Mouse (Mus musculus): ENCODE results near the gene H1foo.

Gene H1foo

DNA sequence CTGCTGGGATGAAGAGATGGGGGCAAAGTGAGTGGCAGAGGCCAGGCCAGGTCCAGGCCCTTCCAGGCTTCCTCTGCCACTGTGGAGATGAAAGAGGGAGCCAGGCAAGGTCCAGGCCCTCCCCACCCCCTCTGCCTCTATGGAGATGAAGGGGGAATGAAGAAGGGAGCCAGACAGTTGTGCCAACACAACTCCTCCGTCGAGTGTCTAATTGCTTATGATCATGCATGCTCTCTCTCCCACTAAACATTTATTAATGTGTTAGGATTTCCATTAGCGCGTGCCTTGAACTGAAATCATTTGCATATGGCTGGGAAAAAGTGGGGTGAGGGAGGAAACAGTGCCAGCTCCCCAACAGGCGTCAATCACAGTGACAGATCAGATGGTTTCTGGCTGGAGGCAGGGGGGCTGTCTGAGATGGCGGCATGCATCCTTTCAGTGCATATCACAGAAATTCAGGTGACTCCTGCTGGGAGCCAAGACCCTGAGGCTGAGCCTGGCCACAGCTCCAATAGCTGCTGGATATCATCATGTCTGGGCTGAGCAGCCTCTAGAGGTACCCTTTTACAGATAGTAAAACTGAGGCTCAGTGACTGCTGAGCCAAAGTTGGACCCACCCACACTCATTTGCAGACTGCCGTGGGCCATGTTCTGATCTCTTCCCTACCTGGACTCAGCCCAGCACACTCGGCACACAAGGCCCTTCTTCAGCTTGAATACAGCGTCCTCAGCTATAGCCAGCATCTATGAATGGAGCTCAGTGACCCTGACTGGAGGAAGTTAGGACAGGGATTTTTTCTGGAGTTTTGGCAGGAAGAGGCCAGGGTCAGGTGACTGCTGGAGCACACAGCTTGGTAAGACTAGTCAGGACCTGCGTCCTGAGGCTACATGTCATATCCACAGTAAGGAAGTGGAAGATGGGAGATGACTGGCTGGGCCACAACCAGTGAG is 17.2 kb upstream of the H1foo start:
- DNase-seq (ENCODE audit: low spot score): no peak

DNA sequence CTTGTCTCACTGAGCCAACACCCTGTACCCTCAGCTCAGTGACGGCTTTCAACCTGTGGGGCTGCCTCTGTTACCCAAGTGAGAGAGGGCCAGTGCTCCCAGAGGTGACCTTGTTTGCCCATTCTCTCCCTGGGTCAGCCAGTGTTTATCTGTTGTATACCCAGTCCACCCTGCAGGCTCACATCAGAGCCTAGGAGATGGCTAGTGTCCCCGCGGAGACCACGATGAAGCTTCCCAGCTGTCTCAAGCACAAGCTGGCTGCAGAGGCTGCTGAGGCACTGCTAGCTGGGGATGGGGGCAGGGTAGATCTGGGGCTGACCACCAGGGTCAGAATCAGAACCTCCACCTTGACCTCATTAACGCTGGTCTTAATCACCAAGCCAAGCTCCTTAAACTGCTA is 14.7 kb upstream of the H1foo start:
- DNase-seq (ENCODE audit: low spot score): no peak

DNA sequence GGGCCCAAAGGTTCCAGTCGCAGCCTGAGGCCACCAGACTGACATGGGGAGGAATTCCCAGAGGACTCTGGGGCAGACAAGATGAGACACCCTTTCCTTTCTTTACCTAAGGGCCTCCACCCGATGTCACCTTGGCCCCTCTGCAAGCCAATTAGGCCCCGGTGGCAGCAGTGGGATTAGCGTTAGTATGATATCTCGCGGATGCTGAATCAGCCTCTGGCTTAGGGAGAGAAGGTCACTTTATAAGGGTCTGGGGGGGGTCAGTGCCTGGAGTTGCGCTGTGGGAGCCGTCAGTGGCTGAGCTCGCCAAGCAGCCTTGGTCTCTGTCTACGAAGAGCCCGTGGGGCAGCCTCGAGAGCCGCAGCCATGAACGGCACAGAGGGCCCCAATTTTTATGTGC is 13.1 kb upstream of the H1foo start, which contains the start of gene Rho:
Rho (plus strand) TSS at position 110 of the 400 bp plus-strand sequence.
- DNase-seq (ENCODE audit: low spot score): no peak

DNA sequence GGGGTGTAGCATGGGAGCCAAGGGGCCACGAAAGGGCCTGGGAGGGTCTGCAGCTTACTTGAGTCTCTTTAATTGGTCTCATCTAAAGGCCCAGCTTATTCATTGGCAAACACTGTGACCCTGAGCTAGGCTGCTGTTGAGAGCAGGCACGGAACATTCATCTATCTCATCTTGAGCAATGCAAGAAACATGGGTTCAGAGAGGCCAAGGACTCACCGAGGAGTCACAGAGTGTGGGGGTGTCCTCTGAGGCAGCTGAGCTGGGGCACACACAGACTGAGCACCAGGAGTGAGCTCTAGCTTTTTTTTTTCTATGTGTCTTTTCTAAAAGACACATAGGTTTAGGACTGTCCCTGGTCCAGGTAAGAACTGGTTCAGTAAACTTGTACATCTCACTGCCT is 12.3 kb upstream of the H1foo start:
- DNase-seq (ENCODE audit: low spot score): no peak

DNA sequence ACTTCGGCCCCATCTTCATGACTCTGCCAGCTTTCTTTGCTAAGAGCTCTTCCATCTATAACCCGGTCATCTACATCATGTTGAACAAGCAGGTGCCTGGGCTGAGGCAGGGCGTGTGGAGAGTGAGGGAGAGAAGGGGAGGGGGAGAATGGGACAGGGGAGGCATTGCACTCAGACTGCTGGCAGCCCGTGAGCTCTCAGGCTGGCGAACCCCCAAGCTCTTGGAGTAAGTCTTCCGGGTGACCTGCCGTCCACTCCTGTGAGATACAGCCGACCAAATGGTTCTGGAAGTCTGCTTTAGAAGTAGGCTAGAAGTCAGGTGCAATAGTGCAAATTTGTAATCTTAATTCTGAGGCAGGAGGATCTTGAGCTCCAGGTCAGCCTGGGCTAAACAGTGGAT is 9.2 kb upstream of the H1foo start:
- DNase-seq (ENCODE audit: low spot score): no peak

DNA sequence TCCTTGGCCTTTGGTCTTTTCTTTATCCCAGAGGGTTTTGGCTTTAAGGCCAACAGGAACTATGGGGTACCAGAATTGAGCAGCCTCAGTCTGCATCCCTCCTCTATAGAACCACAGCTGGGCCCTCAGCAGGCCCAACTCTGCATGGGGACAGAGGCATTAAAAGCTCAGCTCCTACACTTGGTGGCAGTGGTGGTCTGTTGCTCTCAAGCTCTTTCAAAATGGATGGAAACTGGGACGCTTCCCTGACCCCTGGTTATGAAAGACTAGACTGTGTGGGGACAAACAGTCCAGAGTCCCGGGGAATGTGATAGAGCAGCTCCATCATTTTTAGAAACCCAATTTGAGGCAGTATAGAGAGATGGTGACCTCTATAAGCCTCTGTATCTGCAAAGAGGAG is 6.7 kb upstream of the H1foo start:
- DNase-seq (ENCODE audit: low spot score): no peak

DNA sequence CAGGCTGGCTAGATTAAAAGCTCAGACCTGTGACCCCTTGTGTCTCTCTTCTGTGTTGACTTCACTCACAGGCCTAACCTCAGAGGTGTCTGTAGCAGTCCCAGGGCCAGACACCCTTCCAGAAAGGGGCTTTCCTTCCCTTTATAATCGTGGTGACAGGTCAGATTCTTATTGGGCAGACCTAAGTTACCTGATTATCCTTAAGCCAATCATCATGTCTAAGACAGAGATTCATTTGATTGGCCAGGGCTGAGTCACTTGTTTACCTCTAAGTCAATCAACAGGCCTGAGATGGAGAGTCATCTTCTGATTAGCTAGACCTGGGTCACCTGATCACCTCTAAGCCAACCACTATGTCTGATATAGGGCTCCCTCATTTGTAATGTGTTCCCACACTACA is 5.9 kb upstream of the H1foo start:
- DNase-seq (ENCODE audit: low spot score): no peak

DNA sequence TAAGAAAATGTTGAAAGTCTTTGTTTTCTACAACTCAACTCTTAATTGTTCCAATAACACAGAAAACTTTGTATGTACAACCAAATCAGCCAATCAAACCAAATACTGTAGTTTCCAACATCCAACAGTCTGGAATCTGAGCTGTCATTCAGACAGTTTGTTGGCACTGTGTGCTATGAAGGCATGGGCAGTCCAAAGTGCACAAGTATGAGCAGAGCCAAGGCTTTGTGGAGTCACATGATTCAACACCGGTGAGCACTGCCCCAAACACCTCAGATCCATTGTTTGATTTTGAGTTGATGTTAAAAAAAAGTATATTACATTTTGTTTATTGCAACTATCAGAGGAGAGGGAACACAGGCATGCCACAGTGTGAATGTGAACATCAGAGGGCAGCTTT is 4.1 kb upstream of the H1foo start:
- no peak for DNase-seq (ENCODE audit: low spot score)

DNA sequence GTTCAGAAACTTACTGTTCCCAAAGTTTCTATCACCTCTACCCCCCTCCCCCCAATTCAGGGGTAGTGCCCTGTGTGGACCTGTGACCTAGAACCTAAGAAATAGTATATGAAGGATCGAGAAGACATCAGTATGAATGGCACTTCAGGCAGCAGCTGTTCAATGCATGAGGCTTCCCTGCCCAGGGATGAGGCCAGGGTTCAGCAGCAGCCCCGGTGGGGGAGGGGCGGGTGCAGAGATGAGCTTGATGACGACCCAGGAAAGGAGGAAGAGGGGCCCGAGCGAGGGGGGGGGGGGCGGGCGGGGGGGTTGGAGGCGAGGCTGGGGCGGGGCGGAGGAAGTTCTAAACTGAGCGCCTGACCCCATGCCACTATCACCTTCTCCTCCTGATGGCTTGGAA is 3.6 kb upstream of the H1foo start:
- DNase-seq (ENCODE audit: low spot score): no peak

DNA sequence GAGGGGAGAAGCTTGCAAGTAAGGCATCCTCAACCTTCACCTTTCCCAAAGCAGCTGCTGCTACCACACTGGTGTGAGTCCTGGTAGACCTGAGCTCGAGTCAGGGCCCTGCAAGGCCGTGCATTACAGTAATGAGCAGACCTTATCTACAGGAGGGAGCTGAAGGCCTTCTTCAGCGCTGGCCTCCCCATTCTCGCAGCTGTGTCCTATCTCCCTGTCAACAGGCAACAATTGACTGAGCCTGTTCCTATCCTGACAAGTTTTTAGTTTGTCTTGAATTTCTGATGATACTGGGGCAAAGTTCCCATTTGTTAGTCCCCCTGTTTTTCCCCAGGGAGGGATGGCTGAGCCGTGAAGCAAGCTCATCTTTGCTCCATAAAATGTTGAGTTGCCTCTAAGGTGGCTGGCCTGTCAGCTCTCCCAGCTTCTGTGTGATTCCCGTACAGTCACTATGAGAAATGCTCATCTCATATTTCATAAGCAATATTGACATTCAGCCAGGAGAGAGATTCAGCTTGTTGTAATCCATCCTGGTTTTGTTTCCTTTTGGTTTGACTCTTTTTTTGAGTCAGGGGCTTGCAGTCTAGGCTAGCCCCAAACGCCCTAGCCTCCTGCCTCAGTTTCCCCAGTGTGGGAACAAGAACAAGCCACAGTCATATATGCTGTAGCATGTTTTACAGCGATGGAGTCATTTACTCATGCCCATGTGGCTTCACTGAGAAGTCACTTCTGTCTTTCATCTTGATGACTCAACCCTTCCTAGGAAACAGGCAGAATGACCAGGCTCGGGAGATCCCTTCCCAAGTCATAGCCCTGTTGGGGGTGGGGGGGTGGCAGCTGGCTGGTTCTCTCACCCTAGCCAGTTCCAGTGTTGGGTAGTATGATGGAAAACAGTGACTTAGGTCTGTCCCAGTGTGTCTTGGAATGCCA is 975 bp upstream of the H1foo start:
- no peak for DNase-seq (ENCODE audit: low spot score)

DNA sequence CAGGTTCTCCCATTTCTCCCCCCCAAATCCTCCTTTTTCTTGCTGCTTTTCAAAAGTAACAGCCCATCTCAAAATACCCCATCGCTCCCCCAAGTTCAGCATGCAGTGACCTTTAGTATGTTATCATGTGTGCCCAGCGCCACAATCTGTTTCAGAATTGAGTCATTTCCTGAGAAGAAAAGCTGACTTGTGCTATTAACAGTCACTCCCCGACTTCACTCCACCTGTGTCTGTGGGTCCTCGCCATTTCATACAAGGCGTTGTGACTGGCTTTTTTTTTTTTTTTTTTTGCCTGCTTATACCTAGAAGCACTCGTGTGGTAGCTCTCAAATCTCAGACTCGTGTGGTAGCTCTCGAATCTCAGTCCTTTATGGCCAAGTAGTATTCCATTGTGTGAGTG is 895 bp downstream of the H1foo start:
- no peak for DNase-seq (ENCODE audit: low spot score)

DNA sequence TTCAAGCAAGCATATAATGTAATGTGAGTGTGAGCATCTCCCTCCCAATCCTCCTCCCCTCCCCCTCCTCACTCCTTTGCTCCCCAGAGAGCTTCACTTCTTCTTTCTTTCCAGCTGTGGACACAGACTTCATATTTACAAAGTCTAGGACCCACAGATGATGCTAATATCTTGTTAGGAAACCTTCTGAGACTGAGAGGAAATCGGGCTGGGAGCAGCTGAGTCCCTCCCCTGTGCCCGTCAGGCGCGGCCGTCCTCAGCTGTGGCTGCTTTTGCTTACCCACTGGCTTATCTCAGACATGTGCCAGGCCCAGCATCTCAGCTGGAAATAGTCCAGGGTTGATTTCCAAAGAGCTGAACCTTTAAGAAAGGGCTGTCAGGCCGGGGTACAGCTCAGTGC is 1.7 kb downstream of the H1foo start:
- DNase-seq (ENCODE audit: low spot score): no peak

DNA sequence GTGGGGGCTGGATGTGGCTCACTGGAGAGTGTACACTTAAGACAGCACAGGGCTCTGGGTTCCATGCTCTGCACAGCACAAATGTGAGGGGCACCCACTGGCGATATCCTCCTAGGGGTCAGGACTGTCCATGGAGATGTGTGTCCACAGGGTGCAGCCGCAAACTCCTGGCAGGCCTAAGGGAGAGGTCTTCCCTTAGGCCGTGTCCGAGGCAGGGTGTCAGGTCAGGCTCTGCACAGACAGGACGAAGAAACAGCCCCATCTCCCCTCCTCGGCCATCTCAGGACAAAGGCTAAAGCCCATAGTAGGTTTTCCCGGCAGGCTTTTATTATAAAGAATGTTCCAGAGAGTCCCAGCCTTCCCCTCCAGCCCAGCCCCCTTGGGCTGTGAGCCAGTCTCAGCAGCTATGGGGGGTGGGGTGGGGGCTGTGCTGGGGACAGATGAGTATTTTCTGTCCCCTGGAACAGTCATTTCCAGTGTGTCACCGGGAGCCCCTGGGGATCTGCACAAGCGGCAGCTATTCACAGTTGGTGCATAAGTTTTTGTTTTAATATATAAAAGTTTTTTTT is 9.9 kb downstream of the H1foo start:
- DNase-seq (ENCODE audit: low spot score): no peak

DNA sequence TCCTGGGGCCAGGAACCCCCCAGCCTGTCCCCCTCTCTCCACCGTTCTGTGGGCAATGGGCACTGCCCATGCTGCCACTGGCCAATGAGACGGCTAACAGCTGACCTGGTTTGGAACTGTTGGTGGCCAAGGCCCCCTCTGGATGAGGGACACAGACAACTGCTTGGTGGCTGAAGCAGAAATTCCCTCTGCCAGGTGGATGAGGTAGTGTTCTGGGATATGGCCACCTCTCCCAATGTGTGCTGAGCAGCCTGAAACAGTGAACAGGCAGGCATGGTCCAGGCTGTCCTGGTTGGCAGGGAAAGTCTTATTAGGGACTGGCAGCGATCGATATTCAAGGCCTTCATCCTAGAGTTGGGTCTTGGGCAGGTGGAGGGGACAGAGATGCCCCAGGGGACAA is 10.4 kb downstream of the H1foo start:
- no peak for DNase-seq (ENCODE audit: low spot score)

DNA sequence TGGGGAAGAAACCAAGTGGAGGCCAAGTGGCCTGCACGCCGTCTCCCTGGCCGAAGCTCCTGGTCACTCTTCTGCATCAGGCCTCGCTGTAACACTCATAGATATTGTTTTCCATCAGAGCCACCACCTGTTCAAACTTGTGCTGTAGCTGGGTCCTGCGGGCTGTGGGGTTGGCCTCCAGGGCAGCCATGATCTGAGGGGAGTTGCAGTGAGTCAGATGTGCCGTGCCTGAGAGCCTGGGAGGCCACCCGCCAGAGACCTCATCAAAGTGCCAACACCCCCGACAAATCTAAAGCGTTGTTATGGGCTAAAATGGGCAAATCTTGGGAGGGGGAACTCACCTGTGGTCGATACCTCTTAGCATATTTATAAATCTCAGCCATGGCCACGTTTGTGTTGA is 10.9 kb downstream of the H1foo start:
- DNase-seq (ENCODE audit: low spot score): no peak

DNA sequence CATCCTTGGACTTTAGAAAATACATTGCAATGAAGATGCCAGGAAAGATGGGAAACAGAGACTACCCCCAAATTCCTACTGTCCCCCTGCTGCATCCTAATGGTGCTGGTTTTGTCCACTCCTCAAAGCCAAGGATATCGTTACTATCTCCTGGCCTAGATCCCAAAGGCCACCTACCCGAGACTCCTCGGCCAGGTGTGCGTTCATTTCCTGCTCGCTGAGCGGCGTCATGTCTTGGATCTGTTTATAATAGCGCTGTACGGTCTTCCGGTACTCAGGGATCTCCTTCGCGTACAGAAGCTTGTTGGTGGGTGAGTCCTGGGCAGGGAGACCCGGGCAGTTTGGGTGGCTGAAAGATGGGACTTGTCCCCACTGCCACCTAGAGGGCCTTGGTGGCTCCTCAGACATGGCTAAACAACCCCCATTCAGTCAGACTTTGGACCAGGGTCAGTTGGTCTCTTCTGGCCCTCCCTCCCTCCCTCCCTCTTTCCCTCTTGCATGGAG is 11.7 kb downstream of the H1foo start:
- DNase-seq (ENCODE audit: low spot score): no peak

DNA sequence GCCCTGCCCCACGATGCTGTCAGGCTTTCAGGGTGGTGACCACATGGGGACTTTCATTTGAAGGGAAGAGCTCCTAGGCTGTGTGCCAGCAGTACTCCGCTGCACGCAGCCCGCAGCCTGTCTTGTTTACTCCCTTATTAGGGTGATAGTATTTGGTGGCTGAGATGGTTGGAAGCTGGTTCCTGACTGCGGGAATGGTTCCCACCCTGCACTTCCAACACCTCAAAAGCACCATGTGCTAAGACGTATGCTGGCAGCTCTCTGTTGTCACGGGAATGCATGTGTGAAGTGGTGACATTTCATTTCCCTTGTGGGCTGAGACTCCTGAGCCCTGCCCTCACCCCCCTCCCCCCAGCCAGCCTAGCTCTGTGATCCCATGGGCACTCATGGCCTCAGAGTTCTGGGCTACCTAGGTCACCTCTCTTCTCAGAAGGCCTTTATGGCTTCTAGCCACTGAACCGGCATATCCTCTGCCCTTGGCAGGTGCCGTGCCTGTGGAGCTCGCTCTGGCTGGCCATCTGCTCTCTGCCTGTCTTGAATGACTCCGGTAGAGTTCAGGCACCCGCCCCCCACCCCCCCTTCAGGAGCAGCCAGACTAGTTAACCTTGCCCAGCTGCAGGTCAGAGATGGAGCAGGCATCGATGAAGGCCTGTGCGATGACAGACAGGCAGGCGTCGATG is 12.3 kb downstream of the H1foo start:
- no peak for DNase-seq (ENCODE audit: low spot score)

DNA sequence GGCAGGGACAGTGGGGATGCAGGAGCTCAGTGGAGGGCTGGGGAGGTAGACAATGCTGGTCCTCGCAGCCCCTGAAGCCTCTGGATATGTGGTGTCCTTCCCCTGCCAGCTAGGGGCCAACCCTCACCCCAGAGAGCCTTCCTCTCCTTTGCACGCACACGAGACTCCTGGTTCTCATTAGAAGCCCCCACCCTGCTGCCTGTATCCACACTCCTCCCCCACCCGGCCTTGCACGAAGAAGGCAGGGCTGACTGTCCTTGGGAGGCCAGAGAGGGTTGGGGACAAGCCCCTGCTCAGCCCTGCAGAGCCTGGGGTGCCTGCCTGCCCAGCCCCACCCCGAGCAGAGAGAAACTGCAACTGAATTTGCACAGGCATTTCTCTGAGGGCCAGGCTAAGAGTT is 12.9 kb downstream of the H1foo start:
- DNase-seq (ENCODE audit: low spot score): no peak

DNA sequence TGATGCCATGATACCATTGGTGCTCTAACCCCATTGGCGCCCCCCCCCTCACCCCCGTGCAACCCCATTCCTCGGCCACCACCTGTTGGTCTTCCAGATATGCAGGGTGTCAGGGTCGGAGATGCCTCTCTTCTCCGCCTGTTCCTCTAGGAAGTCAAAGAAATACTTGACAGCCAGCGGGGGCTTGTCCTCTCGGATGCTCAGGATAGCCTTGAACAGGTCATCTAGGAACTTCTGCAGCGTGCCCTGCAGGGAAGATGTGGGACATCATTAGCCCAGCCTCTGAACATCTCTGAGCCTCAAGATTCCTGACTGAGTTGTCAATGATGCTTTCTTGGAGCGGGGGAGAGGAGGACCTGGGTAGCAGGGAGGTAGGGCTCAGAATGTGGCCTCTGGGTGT is 13.7 kb downstream of the H1foo start:
- no peak for DNase-seq (ENCODE audit: low spot score)

DNA sequence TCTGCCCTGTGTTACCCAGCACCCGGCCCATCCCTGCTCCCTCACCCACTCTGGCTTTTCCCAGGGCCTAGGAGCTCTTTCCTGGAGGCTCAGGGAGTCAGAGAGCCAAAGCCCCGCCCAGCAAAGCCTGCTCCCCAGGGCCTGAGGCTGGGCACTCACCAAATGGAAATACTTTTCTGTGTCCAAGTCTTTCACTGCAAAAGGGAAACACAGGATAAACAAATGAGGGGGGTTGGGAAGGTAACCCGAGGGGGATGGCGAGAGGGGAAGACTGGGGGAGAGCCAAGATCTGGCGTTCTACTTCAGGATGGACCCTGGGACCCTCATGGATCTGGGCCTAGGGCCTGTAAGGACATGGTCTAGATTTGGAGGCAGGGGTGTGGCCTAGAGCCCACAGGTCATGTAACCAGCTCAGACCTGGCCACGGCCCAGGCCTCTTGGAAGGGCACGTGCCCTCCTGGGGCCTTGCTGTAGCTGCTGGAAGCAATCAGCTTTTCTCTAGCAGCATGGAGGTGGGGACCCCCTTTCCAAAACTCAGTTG is 14.5 kb downstream of the H1foo start:
- peak; percentile 66 for DNase-seq (ENCODE audit: low spot score)

DNA sequence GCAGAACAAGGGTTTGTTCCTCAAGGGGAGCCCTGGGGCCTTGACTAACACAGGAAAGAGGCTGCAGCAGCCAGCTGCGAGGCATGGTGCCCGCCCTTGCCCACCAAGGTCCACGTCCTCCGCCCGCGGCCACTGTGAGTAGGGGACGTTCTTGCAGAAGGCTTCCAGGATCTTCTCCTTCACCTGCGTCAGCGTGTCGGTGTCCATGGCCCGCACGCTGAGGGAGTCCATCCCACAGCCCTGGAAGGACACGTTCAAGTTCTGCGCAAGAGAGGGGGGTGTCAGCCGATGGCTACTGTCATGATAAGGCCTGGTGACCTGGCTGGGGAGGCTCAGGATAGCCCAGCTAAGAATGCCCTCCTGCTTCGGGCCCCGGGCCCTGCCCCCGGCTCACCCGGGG is 15.6 kb downstream of the H1foo start:
- DNase-seq (ENCODE audit: low spot score): no peak

DNA sequence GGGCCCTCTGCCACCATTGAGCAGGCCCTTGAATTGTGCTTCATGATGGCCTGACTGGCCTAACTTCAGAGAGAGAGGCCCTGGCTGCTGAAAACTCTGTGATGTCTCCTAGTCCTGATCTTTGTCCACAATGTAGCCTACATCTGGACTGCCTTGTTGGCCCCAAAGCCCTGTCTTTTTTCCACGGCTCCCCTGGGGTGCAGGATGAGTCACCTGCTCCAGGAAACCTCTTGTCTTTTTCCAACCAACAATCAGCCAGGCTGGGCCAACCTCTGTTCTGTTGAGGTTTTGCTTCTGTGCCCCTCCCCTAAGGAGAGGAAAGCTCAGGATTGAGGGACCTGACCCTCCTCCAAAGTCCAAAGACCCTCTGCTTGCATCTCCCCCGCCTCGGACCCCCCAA is 17.0 kb downstream of the H1foo start:
- DNase-seq (ENCODE audit: low spot score): no peak

Measured in ovary, postnatal 14 days (tissue).